ENCODE assay signal across 8 mouse cellular contexts in genomic region chr10:24149135-24149781, GRCm38 (mm10). TPM values are rescaled to one million over a fixed set of nuclear protein-coding genes. Genes with fewer than 3 reads are reported as not detected.
DNase-seq lines count a peak whose midpoint lies in the region; ATAC-seq and TF ChIP-seq lines count a peak whose summit lies in the region.

Stx7 (plus strand) TSS chr10:24149302.

- H3K4me3 ChIP-seq in E14TG2a.4 (replicated peaks; ENCODE audit: low read length) = peak within 1 kb of the TSS; percentile 86
- peak within 1 kb of the TSS; percentile 77 for H3K4me3 ChIP-seq in forebrain, embryonic 13.5 days
- H3K4me3 ChIP-seq in liver, postnatal 0 days (ENCODE audit: low read depth, low read length) = peak within 1 kb of the TSS; percentile 87
- H3K4me3 ChIP-seq in neural tube, embryonic 14.5 days (ENCODE audit: low read depth, low read length) = peak within 1 kb of the TSS; percentile 69

- H3K9me3 ChIP-seq in E14TG2a.4 (ENCODE audit: low read length) = no peaks in the 10 kb centered on the region; the same call in 1 of the 2 replicates
- H3K9me3 ChIP-seq in forebrain, embryonic 13.5 days (replicated peaks) = no peaks in the 10 kb centered on the region
- H3K9me3 ChIP-seq in liver, postnatal 0 days (ENCODE audit: low read length) = no peaks in the 10 kb centered on the region
- no peaks in the 10 kb centered on the region for H3K9me3 ChIP-seq in neural tube, embryonic 14.5 days (ENCODE audit: control insufficient read depth, low read length)

- 0% methylated on average over 42 of the region's 45 CpGs for WGBS in forebrain, embryonic 13.5 days
- under 1% methylated on average over 44 of the region's 45 CpGs for WGBS in large intestine, adult 2 months
- WGBS in liver, postnatal 0 days (ENCODE audit: insufficient replicate concordance) = 1% methylated on average over 43 of the region's 45 CpGs
- 1% methylated on average over 43 of the region's 45 CpGs for WGBS in neural tube, embryonic 14.5 days

- ATAC-seq in forebrain, embryonic 13.5 days = peak; percentile 99
- ATAC-seq in liver, postnatal 0 days = peak; percentile 98
- ATAC-seq in neural tube, embryonic 14.5 days (ENCODE audit: low read depth) = peak; percentile 99

- peak within 1 kb of the TSS; percentile 68 for H3K4me2 ChIP-seq in forebrain, embryonic 13.5 days
- peak within 1 kb of the TSS; percentile 85 for H3K4me2 ChIP-seq in liver, postnatal 0 days (ENCODE audit: low read depth, low read length)
- H3K4me2 ChIP-seq in neural tube, embryonic 14.5 days (ENCODE audit: low read depth, low read length) = peak within 1 kb of the TSS; percentile 62

- peak; percentile 91 for DNase-seq in c-Kit-positive CD71-positive TER-119-positive erythroid progenitor cells, embryonic 14.5 days (ENCODE audit: low spot score)
- DNase-seq in heart, postnatal 10 days = peak; percentile 94 to 95
- DNase-seq in large intestine, adult 2 months (ENCODE audit: low read depth, low spot score) = peak; percentile 82
- peak; percentile 96 for DNase-seq in liver, postnatal 0 days
- DNase-seq in testis, postnatal 10 days (ENCODE audit: low spot score) = peak; percentile 94

- intact Hi-C loops in heart, postnatal 10 days (cut with DNase I) = no loop called here

- H3K27me3 ChIP-seq in E14TG2a.4 (ENCODE audit: insufficient read depth, low read length) = no peaks in the 10 kb centered on the region
- no peaks in the 10 kb centered on the region for H3K27me3 ChIP-seq in forebrain, embryonic 13.5 days
- no peaks in the 10 kb centered on the region for H3K27me3 ChIP-seq in liver, postnatal 0 days (ENCODE audit: insufficient read depth, low read length)
- H3K27me3 ChIP-seq in neural tube, embryonic 14.5 days (ENCODE audit: control insufficient read depth, insufficient read depth, low read length) = no peaks in the 10 kb centered on the region

- peak within 1 kb of the TSS; percentile 90 for H3K9ac ChIP-seq in forebrain, embryonic 13.5 days
- H3K9ac ChIP-seq in liver, postnatal 0 days (replicated peaks) = peak within 1 kb of the TSS; percentile 88
- peak within 1 kb of the TSS; percentile 86 for H3K9ac ChIP-seq in neural tube, embryonic 14.5 days (replicated peaks; ENCODE audit: low read depth, low read length)

- no peak for TF ChIP-seq CTCF in E14TG2a.4 (conservative IDR thresholded peaks at IDR 0.05; ENCODE audit: low read length)
- TF ChIP-seq CTCF in liver, postnatal 0 days (IDR thresholded peaks at IDR 0.05; ENCODE audit: low read depth) = no peak

- peaks cover 9% of the 10 kb centered on the region for H3K4me1 ChIP-seq in E14TG2a.4 (replicated peaks; ENCODE audit: low read depth, low read length)
- peaks cover 14% of the 10 kb centered on the region for H3K4me1 ChIP-seq in forebrain, embryonic 13.5 days
- H3K4me1 ChIP-seq in liver, postnatal 0 days (ENCODE audit: insufficient read depth) = peaks cover 15% of the 10 kb centered on the region; the same call in 1 of the 2 replicates
- H3K4me1 ChIP-seq in neural tube, embryonic 14.5 days (ENCODE audit: control insufficient read depth, insufficient read depth, low read length) = peaks cover 9% of the 10 kb centered on the region

- H3K27ac ChIP-seq in forebrain, embryonic 13.5 days = no peak within 1 kb of the TSS
- peak within 1 kb of the TSS; percentile 89 for H3K27ac ChIP-seq in liver, postnatal 0 days (ENCODE audit: low read depth)
- H3K27ac ChIP-seq in neural tube, embryonic 14.5 days (ENCODE audit: low read depth, low read length) = peak within 1 kb of the TSS; percentile 52

- 0 out of 2 replicates have a peak, but pooled peaks cover 3% of the 10 kb centered on the region for H3K36me3 ChIP-seq in E14TG2a.4 (ENCODE audit: insufficient read depth, low read length)
- H3K36me3 ChIP-seq in forebrain, embryonic 13.5 days (ENCODE audit: poor library complexity, severe bottlenecking) = no peaks in the 10 kb centered on the region
- 0 out of 2 replicates have a peak, but pooled peaks cover 4% of the 10 kb centered on the region for H3K36me3 ChIP-seq in liver, postnatal 0 days (replicated peaks; ENCODE audit: insufficient read depth, low read length)
- H3K36me3 ChIP-seq in neural tube, embryonic 14.5 days (ENCODE audit: control insufficient read depth, insufficient read depth, low read length) = no peaks in the 10 kb centered on the region

- no peak for TF ChIP-seq EP300 in liver, postnatal 0 days (IDR thresholded peaks at IDR 0.05; ENCODE audit: low read depth)

RNA-seq across cellular contexts. Expression of gene Stx7, which starts in this region (rescaled TPM):
- 179 TPM in 2 replicates for polyA plus RNA-seq in forebrain, embryonic 13.5 days (2015; fragmentation: Nextera tagmentation; extraction: Ambion mirVana)
- total RNA-seq in heart, postnatal 10 days (2021) = 10 to 100 TPM; 44.9 to 54.6 TPM
- 71.2 and 112 TPM in 2 replicates for polyA plus RNA-seq in large intestine, adult 2 months (2012; rRNA removed)
- polyA plus RNA-seq in liver, postnatal 0 days (2015; fragmentation: Nextera tagmentation; extraction: Ambion mirVana) = 33.7 and 35.7 TPM in 2 replicates
- polyA plus RNA-seq in neural tube, embryonic 14.5 days (2014; fragmentation: Nextera tagmentation; extraction: Ambion mirVana) = 310 and 368 TPM in 2 replicates
